Mouse (Mus musculus) liver, adult 2 months (tissue): ENCODE data around the gene Cldn13.

ENCODE experiments used
- CTCF ChIP-seq: fragments of 200-500 bp; IDR thresholded peaks from 2 replicates; pipeline ENCODE4 v1.5.1; 2011; ENCODE audit warnings: low read depth, low read length, control low read depth
- POLR2A ChIP-seq: fragments of 200-500 bp; IDR thresholded peaks from 2 replicates; pipeline ENCODE4 v1.6.1; 2011; ENCODE audit warnings: low read length, control low read depth; ENCODE audit not compliant: insufficient read depth; ENCODE audit errors: extremely low read depth

GRCm38 (mm10) chr5:134868506-134868905, 46.8 kb downstream of the Cldn13 start:
- no peak for TF ChIP-seq CTCF
- TF ChIP-seq POLR2A, result no peak
